Mouse (Mus musculus): ENCODE measurements around the gene Prkce. TPM values are rescaled to one million over a fixed set of nuclear protein-coding genes. Genes with fewer than 3 reads are reported as not detected.

Prkce gene
- polyA plus RNA-seq, 1 experiment from 2014 or later, result 6.2 TPM

DNA sequence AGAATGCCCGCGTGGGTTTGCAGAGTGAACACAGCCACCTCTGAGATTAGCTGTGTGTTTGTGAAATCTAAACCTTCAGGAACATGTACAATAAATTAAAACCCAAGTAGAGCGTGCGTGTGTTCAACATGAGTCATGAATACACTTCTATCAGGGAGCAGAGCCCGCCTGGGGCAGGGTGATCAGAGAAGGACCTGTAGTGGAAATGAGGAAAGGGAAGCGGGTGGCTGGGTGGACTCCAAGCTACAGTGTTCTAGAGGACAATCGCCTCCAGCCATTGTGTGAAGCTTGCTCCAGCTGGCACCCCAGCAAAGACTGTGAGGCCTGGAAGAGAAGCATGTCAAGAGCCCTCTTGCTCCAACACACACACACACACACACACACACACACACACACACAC, 157.2 kb downstream of the Prkce start:
- Histone ChIP-seq H3K4me1 (peaks cover 74% of the 10 kb centered on the region), H3K9me3 (no peaks in the 10 kb centered on the region), H3K27me3 (replicated peaks) (no peaks in the 10 kb centered on the region), H3K36me3 (no peaks in the 10 kb centered on the region), H3K27ac (replicated peaks) (peak overlapping the region; percentile 36; the same call in 1 of the 2 replicates), H3K4me3 (no peak overlapping the region), H3K4me2 (no peak overlapping the region), H3K9ac (no peak overlapping the region; the same call in 1 of the 2 replicates)
- no peak for ATAC-seq (ENCODE audit: extremely low read depth, insufficient number of reproducible peaks, low FRiP score, low TSS enrichment)
- 69% methylated on average over 7 of the region's 7 CpGs for WGBS

- H3K4me3 ChIP-seq, result no peak overlapping the region
- H3K4me2 ChIP-seq, result no peak overlapping the region
- no peaks in the 10 kb centered on the region for H3K36me3 ChIP-seq
- H3K27me3 ChIP-seq (replicated peaks), result no peaks in the 10 kb centered on the region
- 57% methylated on average over 10 of the region's 10 CpGs for WGBS
- ATAC-seq (ENCODE audit: extremely low read depth, insufficient number of reproducible peaks, low FRiP score, low TSS enrichment), result no peak
- no peaks in the 10 kb centered on the region for H3K9me3 ChIP-seq
- no peak overlapping the region for H3K27ac ChIP-seq (replicated peaks)
- peaks cover 79% of the 10 kb centered on the region for H3K4me1 ChIP-seq
- no peak overlapping the region for H3K9ac ChIP-seq
Measured at GRCm38 (mm10) chr17:86325317-86325716, 157.7 kb downstream of the Prkce start.

GRCm38 (mm10) chr17:86327958-86328357, 160.4 kb downstream of the Prkce start:
- no peak for ATAC-seq (ENCODE audit: extremely low read depth, insufficient number of reproducible peaks, low FRiP score, low TSS enrichment)
- Histone ChIP-seq H3K27me3 (replicated peaks) (no peaks in the 10 kb centered on the region), H3K9ac (peak overlapping the region; percentile 33; the same call in 1 of the 2 replicates), H3K27ac (replicated peaks) (0 out of 2 replicates have a peak overlapping the region, but pooled peaks have one; percentile 2), H3K36me3 (no peaks in the 10 kb centered on the region), H3K4me3 (no peak overlapping the region), H3K9me3 (no peaks in the 10 kb centered on the region), H3K4me2 (no peak overlapping the region), H3K4me1 (peaks cover 87% of the 10 kb centered on the region)
- 62% methylated on average over 4 of the region's 4 CpGs for WGBS

GRCm38 (mm10) chr17:86329273-86330075, 161.9 kb downstream of the Prkce start:
- Histone ChIP-seq H3K36me3 (no peaks in the 10 kb centered on the region), H3K4me1 (peaks cover 74% of the 10 kb centered on the region), H3K27me3 (replicated peaks) (no peaks in the 10 kb centered on the region), H3K9ac (peak overlapping the region; percentile 71), H3K9me3 (no peaks in the 10 kb centered on the region), H3K4me2 (peak overlapping the region; percentile 58), H3K27ac (replicated peaks) (peak overlapping the region; percentile 63), H3K4me3 (peak overlapping the region; percentile 20; the same call in 1 of the 2 replicates)
- WGBS, result 20% methylated on average over 16 of the region's 16 CpGs
- no peak for ATAC-seq (ENCODE audit: extremely low read depth, insufficient number of reproducible peaks, low FRiP score, low TSS enrichment)

DNA sequence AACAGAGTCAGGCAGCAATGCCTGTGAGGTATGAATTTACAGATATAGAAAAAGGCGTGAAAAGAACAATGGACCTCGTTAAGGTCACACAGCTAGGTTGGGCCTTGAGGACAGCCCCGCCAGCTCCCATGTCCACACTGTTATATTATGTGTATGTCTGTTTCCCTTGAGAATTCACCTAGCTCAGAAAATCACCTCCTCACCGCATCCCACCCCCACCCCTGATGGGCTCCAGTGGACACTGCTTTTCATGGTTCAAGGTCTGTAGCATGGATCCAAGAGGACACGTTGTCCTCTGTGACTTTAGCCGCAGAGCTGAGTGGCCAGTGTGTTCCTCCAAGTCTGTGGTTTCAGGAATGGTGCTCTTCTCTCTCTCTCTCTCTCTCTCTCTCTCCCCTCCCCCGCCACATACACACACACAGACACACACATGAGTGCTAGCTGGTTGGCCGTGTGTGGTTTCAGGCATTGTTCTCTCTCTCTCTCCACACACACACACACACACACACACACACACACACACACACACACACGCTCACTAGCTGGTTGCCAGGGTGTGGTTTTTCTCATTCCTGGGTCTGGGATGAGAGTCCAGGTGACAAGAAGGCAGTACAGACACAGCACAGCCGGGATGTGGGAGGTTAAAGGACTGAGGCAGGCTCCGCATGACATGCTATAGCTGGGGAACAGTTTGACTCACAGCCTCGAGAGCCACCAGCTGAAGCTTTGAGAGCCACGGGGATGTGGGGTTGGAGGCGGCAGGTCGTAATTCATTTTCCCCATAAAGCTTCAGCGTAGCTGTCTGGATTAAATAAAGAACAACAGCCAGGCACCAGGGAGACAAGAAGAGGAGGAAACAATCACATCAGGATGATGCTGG, 162.7 kb downstream of the Prkce start:
- Histone ChIP-seq H3K4me1 (peaks cover 74% of the 10 kb centered on the region), H3K4me3 (no peak overlapping the region), H3K9me3 (no peaks in the 10 kb centered on the region), H3K36me3 (no peaks in the 10 kb centered on the region), H3K27me3 (replicated peaks) (no peaks in the 10 kb centered on the region), H3K4me2 (peak overlapping the region; percentile 58; the same call in 1 of the 2 replicates), H3K9ac (peak overlapping the region; percentile 59), H3K27ac (replicated peaks) (peak overlapping the region; percentile 63)
- no peak for ATAC-seq (ENCODE audit: extremely low read depth, insufficient number of reproducible peaks, low FRiP score, low TSS enrichment)
- WGBS, result 59% methylated on average over 16 of the region's 16 CpGs

- Histone ChIP-seq H3K4me3 (no peak overlapping the region), H3K9ac (peak overlapping the region; percentile 59; the same call in 1 of the 2 replicates), H3K4me1 (peaks cover 75% of the 10 kb centered on the region), H3K27me3 (replicated peaks) (no peaks in the 10 kb centered on the region), H3K4me2 (no peak overlapping the region), H3K36me3 (no peaks in the 10 kb centered on the region), H3K27ac (replicated peaks) (0 out of 2 replicates have a peak overlapping the region, but pooled peaks have one; percentile 39), H3K9me3 (no peaks in the 10 kb centered on the region)
- no peak for ATAC-seq (ENCODE audit: extremely low read depth, insufficient number of reproducible peaks, low FRiP score, low TSS enrichment)
- WGBS, result 81% methylated on average over 8 of the region's 8 CpGs
Measured at GRCm38 (mm10) chr17:86331835-86332234, 164.2 kb downstream of the Prkce start.

- Histone ChIP-seq H3K36me3 (no peaks in the 10 kb centered on the region), H3K4me3 (no peak overlapping the region), H3K27me3 (replicated peaks) (no peaks in the 10 kb centered on the region), H3K4me1 (peaks cover 64% of the 10 kb centered on the region), H3K4me2 (no peak overlapping the region), H3K9ac (no peak overlapping the region), H3K27ac (replicated peaks) (peak overlapping the region; percentile 78), H3K9me3 (no peaks in the 10 kb centered on the region)
- ATAC-seq (ENCODE audit: extremely low read depth, insufficient number of reproducible peaks, low FRiP score, low TSS enrichment), result peak; percentile 72; the same call in 1 of the 2 replicates
- 42% methylated on average over 4 of the region's 4 CpGs for WGBS
Measured at GRCm38 (mm10) chr17:86334990-86335389, 167.4 kb downstream of the Prkce start.

GRCm38 (mm10) chr17:86336652-86337073, 169.1 kb downstream of the Prkce start:
- Histone ChIP-seq H3K4me3 (no peak overlapping the region), H3K36me3 (no peaks in the 10 kb centered on the region), H3K27ac (replicated peaks) (no peak overlapping the region; the same call in 1 of the 2 replicates), H3K4me1 (peaks cover 48% of the 10 kb centered on the region), H3K27me3 (replicated peaks) (no peaks in the 10 kb centered on the region), H3K9ac (no peak overlapping the region), H3K9me3 (no peaks in the 10 kb centered on the region), H3K4me2 (no peak overlapping the region)
- 61% methylated on average over 4 of the region's 4 CpGs for WGBS
- no peak for ATAC-seq (ENCODE audit: extremely low read depth, insufficient number of reproducible peaks, low FRiP score, low TSS enrichment)

GRCm38 (mm10) chr17:86337076-86337475, 169.5 kb downstream of the Prkce start:
- WGBS, result 59% methylated on average over 3 of the region's 3 CpGs
- Histone ChIP-seq H3K4me2 (no peak overlapping the region), H3K27me3 (replicated peaks) (no peaks in the 10 kb centered on the region), H3K9me3 (no peaks in the 10 kb centered on the region), H3K9ac (no peak overlapping the region), H3K36me3 (no peaks in the 10 kb centered on the region), H3K4me3 (no peak overlapping the region), H3K4me1 (peaks cover 44% of the 10 kb centered on the region), H3K27ac (replicated peaks) (no peak overlapping the region; the same call in 1 of the 2 replicates)
- ATAC-seq (ENCODE audit: extremely low read depth, insufficient number of reproducible peaks, low FRiP score, low TSS enrichment), result no peak

DNA sequence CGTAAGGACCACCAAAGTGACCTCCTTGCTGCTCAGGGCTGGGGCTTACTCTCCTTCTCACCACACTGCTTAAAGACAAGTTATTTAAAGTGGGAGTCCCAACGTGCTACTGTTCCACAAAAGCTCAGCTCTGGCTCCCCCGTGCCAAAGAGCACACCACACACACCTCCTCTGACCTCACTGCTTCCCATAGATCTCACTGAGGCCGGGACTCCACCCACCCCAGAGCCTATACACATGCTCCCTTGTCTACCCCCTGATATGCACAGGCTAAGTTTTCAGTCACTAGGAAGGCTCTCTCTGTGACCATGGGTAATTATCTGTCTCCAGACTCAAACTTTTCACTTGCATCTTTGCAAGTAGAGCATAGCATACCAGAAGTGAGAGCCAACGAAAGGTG, 170.7 kb downstream of the Prkce start:
- Histone ChIP-seq H3K4me3 (no peak overlapping the region), H3K36me3 (no peaks in the 10 kb centered on the region), H3K9me3 (no peaks in the 10 kb centered on the region), H3K27me3 (replicated peaks) (no peaks in the 10 kb centered on the region), H3K27ac (replicated peaks) (no peak overlapping the region), H3K9ac (no peak overlapping the region), H3K4me1 (peaks cover 44% of the 10 kb centered on the region), H3K4me2 (no peak overlapping the region)
- 59% methylated on average over 5 of the region's 5 CpGs for WGBS
- ATAC-seq (ENCODE audit: extremely low read depth, insufficient number of reproducible peaks, low FRiP score, low TSS enrichment), result no peak

GRCm38 (mm10) chr17:86344032-86344431, 176.4 kb downstream of the Prkce start:
- no peak overlapping the region for H3K4me3 ChIP-seq
- H3K27ac ChIP-seq (replicated peaks), result peak overlapping the region; percentile 10; the same call in 1 of the 2 replicates
- no peak overlapping the region for H3K4me2 ChIP-seq
- no peaks in the 10 kb centered on the region for H3K27me3 ChIP-seq (replicated peaks)
- no peaks in the 10 kb centered on the region for H3K36me3 ChIP-seq
- no peaks in the 10 kb centered on the region for H3K9me3 ChIP-seq
- no peak overlapping the region for H3K9ac ChIP-seq
- H3K4me1 ChIP-seq, result peaks cover 26% of the 10 kb centered on the region
- ATAC-seq (ENCODE audit: extremely low read depth, insufficient number of reproducible peaks, low FRiP score, low TSS enrichment), result no peak
- 57% methylated on average over 8 of the region's 8 CpGs for WGBS

All from heart, embryonic 13.5 days (tissue).